In genomic region chr14:25514943-25515512, GRCm38 (mm10) we compare ENCODE assay signal across 14 mouse cellular contexts. TPM values are rescaled to one million over a fixed set of nuclear protein-coding genes. Genes with fewer than 3 reads are reported as not detected.
DNase-seq lines count a peak whose midpoint lies in the region; ATAC-seq lines count a peak whose summit lies in the region.
"Had no signal": no experiment of that assay in that cellular context is flagged by ENCODE, and none has a peak within 500 bp of the region (broad histone marks: within the 10 kb centered on the region; RNA-seq: fewer than 3 reads in every experiment).

No protein-coding gene starts in this region.

- no peak overlapping the region for H3K9ac ChIP-seq in forebrain, embryonic 16.5 days (replicated peaks; ENCODE audit: low read depth, low read length)
- no peak overlapping the region for H3K9ac ChIP-seq in forebrain, embryonic 11.5 days (ENCODE audit: low read length)
- H3K9ac ChIP-seq in hindbrain, embryonic 11.5 days (ENCODE audit: low read depth, low read length), result no peak overlapping the region
- no peak overlapping the region for H3K9ac ChIP-seq in limb, embryonic 13.5 days
- H3K9ac ChIP-seq: neural tube, embryonic 12.5 days had no signal

- H3K4me1 ChIP-seq in forebrain, embryonic 16.5 days (replicated peaks; ENCODE audit: control insufficient read depth, insufficient read depth, low read length), result peaks cover 63% of the 10 kb centered on the region
- peaks cover 34% of the 10 kb centered on the region for H3K4me1 ChIP-seq in forebrain, embryonic 11.5 days (replicated peaks; ENCODE audit: control insufficient read depth, insufficient read depth, low read length)
- H3K4me1 ChIP-seq in hindbrain, embryonic 10.5 days (replicated peaks), result peaks cover 96% of the 10 kb centered on the region
- peaks cover 26% of the 10 kb centered on the region for H3K4me1 ChIP-seq in hindbrain, embryonic 11.5 days (replicated peaks; ENCODE audit: control insufficient read depth, insufficient read depth, low read length)
- H3K4me1 ChIP-seq in limb, embryonic 13.5 days, result peaks cover 94% of the 10 kb centered on the region

- no peaks in the 10 kb centered on the region for H3K27me3 ChIP-seq in forebrain, embryonic 16.5 days (replicated peaks; ENCODE audit: control insufficient read depth, insufficient read depth, low read length)
- H3K27me3 ChIP-seq in forebrain, embryonic 11.5 days (ENCODE audit: control insufficient read depth, insufficient read depth, low read length), result no peaks in the 10 kb centered on the region
- no peaks in the 10 kb centered on the region for H3K27me3 ChIP-seq in hindbrain, embryonic 10.5 days (ENCODE audit: insufficient read depth, poor library complexity, severe bottlenecking)
- H3K27me3 ChIP-seq in hindbrain, embryonic 11.5 days (ENCODE audit: control insufficient read depth, insufficient read depth, low read length), result no peaks in the 10 kb centered on the region
- no peaks in the 10 kb centered on the region for H3K27me3 ChIP-seq in limb, embryonic 13.5 days
- H3K27me3 ChIP-seq: neural tube, embryonic 12.5 days had no signal

- ATAC-seq in forebrain, embryonic 16.5 days, result no peak
- no peak for ATAC-seq in forebrain, embryonic 11.5 days (replicated peaks; ENCODE audit: low FRiP score)
- ATAC-seq in hindbrain, embryonic 11.5 days (ENCODE audit: low FRiP score), result no peak
- no peak for ATAC-seq in limb, embryonic 13.5 days (ENCODE audit: low FRiP score, low read depth)
- ATAC-seq: intestine, embryonic 16.5 days had no signal

- no peaks in the 10 kb centered on the region for H3K9me3 ChIP-seq in forebrain, embryonic 16.5 days (ENCODE audit: control insufficient read depth, low read length)
- no peaks in the 10 kb centered on the region for H3K9me3 ChIP-seq in forebrain, embryonic 11.5 days (ENCODE audit: control insufficient read depth, low read length)
- H3K9me3 ChIP-seq in hindbrain, embryonic 10.5 days, result no peaks in the 10 kb centered on the region
- no peaks in the 10 kb centered on the region for H3K9me3 ChIP-seq in hindbrain, embryonic 11.5 days (ENCODE audit: control insufficient read depth, low read length)
- H3K9me3 ChIP-seq in limb, embryonic 13.5 days, result no peaks in the 10 kb centered on the region
- H3K9me3 ChIP-seq: neural tube, embryonic 12.5 days had no signal

- H3K4me3 ChIP-seq in forebrain, embryonic 16.5 days (replicated peaks; ENCODE audit: low read length), result no peak overlapping the region
- H3K4me3 ChIP-seq in forebrain, embryonic 11.5 days (ENCODE audit: low read depth, low read length), result no peak overlapping the region
- no peak overlapping the region for H3K4me3 ChIP-seq in hindbrain, embryonic 10.5 days
- no peak overlapping the region for H3K4me3 ChIP-seq in hindbrain, embryonic 11.5 days (ENCODE audit: low read depth, low read length)
- H3K4me3 ChIP-seq in limb, embryonic 13.5 days, result no peak overlapping the region
- H3K4me3 ChIP-seq: neural tube, embryonic 12.5 days had no signal

- 0 out of 2 replicates have a peak overlapping the region, but pooled peaks have one; percentile 12 for H3K27ac ChIP-seq in forebrain, embryonic 16.5 days (ENCODE audit: low read length)
- no peak overlapping the region for H3K27ac ChIP-seq in forebrain, embryonic 11.5 days (ENCODE audit: low read depth, low read length)
- 0 out of 2 replicates have a peak overlapping the region, but pooled peaks have one; percentile 37 for H3K27ac ChIP-seq in hindbrain, embryonic 10.5 days
- no peak overlapping the region for H3K27ac ChIP-seq in hindbrain, embryonic 11.5 days (ENCODE audit: low read depth, low read length)
- peak overlapping the region; percentile 33 for H3K27ac ChIP-seq in limb, embryonic 13.5 days
- H3K27ac ChIP-seq: neural tube, embryonic 12.5 days had no signal

- DNase-seq in forebrain, embryonic 11.5 days (ENCODE audit: low spot score), result no peak
- DNase-seq in hindbrain, embryonic 10.5 days (ENCODE audit: low spot score), result no peak
- no peak for DNase-seq in hindbrain, embryonic 11.5 days (ENCODE audit: low spot score)
- peak; percentile 70 for DNase-seq in ovary, adult 18-20 months (ENCODE audit: low spot score)
- no peak for DNase-seq in ovary, postnatal 14 days (ENCODE audit: low spot score)
- DNase-seq: cerebellum, postnatal 36 days; gastrocnemius, postnatal 36 days; liver; lung, postnatal 10 days; midbrain, embryonic 14.5 days had no signal

- no peak overlapping the region for H3K4me2 ChIP-seq in forebrain, embryonic 16.5 days (ENCODE audit: low read length)
- H3K4me2 ChIP-seq in forebrain, embryonic 11.5 days (ENCODE audit: low read depth, low read length, severe bottlenecking), result no peak overlapping the region
- no peak overlapping the region for H3K4me2 ChIP-seq in hindbrain, embryonic 11.5 days (replicated peaks; ENCODE audit: low read depth, low read length)
- no peak overlapping the region for H3K4me2 ChIP-seq in limb, embryonic 13.5 days (replicated peaks)
- H3K4me2 ChIP-seq: neural tube, embryonic 12.5 days had no signal

- H3K36me3 ChIP-seq in forebrain, embryonic 16.5 days (ENCODE audit: control insufficient read depth, insufficient read depth), result no peaks in the 10 kb centered on the region
- no peaks in the 10 kb centered on the region; the same call in 1 of the 2 replicates for H3K36me3 ChIP-seq in forebrain, embryonic 11.5 days (ENCODE audit: control insufficient read depth, insufficient read depth, low read length)
- peaks cover 56% of the 10 kb centered on the region for H3K36me3 ChIP-seq in hindbrain, embryonic 10.5 days
- H3K36me3 ChIP-seq in hindbrain, embryonic 11.5 days (ENCODE audit: control insufficient read depth, insufficient read depth, low read length), result no peaks in the 10 kb centered on the region
- H3K36me3 ChIP-seq in limb, embryonic 13.5 days, result peaks cover 50% of the 10 kb centered on the region

- 56% methylated on average over 2 of the region's 2 CpGs for WGBS in forebrain, embryonic 16.5 days
- WGBS in forebrain, embryonic 11.5 days, result 66% methylated on average over 2 of the region's 2 CpGs
- WGBS in hindbrain, embryonic 10.5 days, result 88% methylated on average over 2 of the region's 2 CpGs
- WGBS in hindbrain, embryonic 11.5 days, result 82% methylated on average over 2 of the region's 2 CpGs
- WGBS in limb, embryonic 13.5 days, result 71% methylated on average over 2 of the region's 2 CpGs

RNA-seq across cellular contexts. Expression of gene Zmiz1, which starts 56.0 kb away (rescaled TPM):
- polyA plus RNA-seq in forebrain, embryonic 16.5 days (2015; fragmentation: Nextera tagmentation; extraction: Ambion mirVana), result 52.6 and 56.6 TPM in 2 replicates
- polyA plus RNA-seq in forebrain, embryonic 11.5 days (2014; fragmentation: Nextera tagmentation; extraction: Ambion mirVana), result 70.1 and 71.2 TPM in 2 replicates
- 44.4 and 60.1 TPM in 2 replicates for polyA plus RNA-seq in hindbrain, embryonic 10.5 days (2016; fragmentation: Nextera tagmentation; extraction: Ambion mirVana)
- 47.5 and 57.0 TPM in 2 replicates for polyA plus RNA-seq in hindbrain, embryonic 11.5 days (2014; fragmentation: Nextera tagmentation; extraction: Ambion mirVana)
- 66.7 and 68.6 TPM in 2 replicates for polyA plus RNA-seq in limb, embryonic 13.5 days (2015; fragmentation: Nextera tagmentation; extraction: Ambion mirVana)

Comparison
In these comparisons a context has a peak if more than half of its experiments do, and no peak if none do; other contexts are left out.
1. H3K27ac ChIP-seq: peak in forebrain, embryonic 16.5 days (single experiment), hindbrain, embryonic 10.5 days (single experiment) and limb, embryonic 13.5 days (single experiment); none in forebrain, embryonic 11.5 days (single experiment) and hindbrain, embryonic 11.5 days (single experiment).